Mouse (Mus musculus) liver, adult 2 months (tissue): ENCODE data around the gene Dnm3.

ENCODE experiments used
- CTCF ChIP-seq: fragments of 200-500 bp; IDR thresholded peaks from 2 replicates; pipeline ENCODE4 v1.5.1; 2011; ENCODE audit warnings: low read depth, low read length, control low read depth
- POLR2A ChIP-seq: fragments of 200-500 bp; IDR thresholded peaks from 2 replicates; pipeline ENCODE4 v1.6.1; 2011; ENCODE audit warnings: low read length, control low read depth; ENCODE audit not compliant: insufficient read depth; ENCODE audit errors: extremely low read depth

GRCm38 (mm10) chr1:162092401-162092800 is 385.4 kb downstream of the Dnm3 start:
- TF ChIP-seq POLR2A = no peak
- no peak for TF ChIP-seq CTCF
